Mouse (Mus musculus) gastrocnemius, postnatal 25 days (tissue): ENCODE results near the gene Pde6h. TPM values are rescaled to one million over a fixed set of nuclear protein-coding genes. Genes with fewer than 3 reads are reported as not detected.

ENCODE experiments used
- total RNA-seq, 2 experiments: library from RNA; stranded (reverse); gene quantifications; 1 replicate in 1 of 2; 2 replicates in 1 of 2; pipeline ENCODE4 v1.2.3; 2021

The Pde6h gene
- total RNA-seq, 2 experiments from 2014 or later = not detected

Other genes starting within 250 kb of the Pde6h start
- gene Gucy2c, start 142.1 kb upstream of the Pde6h start, total RNA-seq = not detected
- 1 to 10 TPM; 4.7 TPM for gene Hist4h4, start 119.4 kb upstream of the Pde6h start, total RNA-seq
- gene H2afj, start 115.6 kb upstream of the Pde6h start, total RNA-seq = 10 to 100 TPM; 16.4 to 17.9 TPM
- not detected for gene BC049715, start 96.2 kb upstream of the Pde6h start, total RNA-seq
- gene Wbp11, start 95.6 kb upstream of the Pde6h start, total RNA-seq = 10 to 100 TPM; 48.1 to 49.0 TPM
- gene Smco3, start 88.4 kb upstream of the Pde6h start, total RNA-seq = under 1 TPM; 0.24 to 0.26 TPM
- under 1 TPM; 0.18 to 0.54 TPM for gene Art4, start 66.1 kb upstream of the Pde6h start, total RNA-seq
- 100 to 1,000 TPM; 102 to 127 TPM for gene Mgp, start 48.0 kb upstream of the Pde6h start, total RNA-seq
- gene Erp27, start 1.7 kb upstream of the Pde6h start, total RNA-seq = not detected
- 10 to 100 TPM in 1 of 2 experiments, 1 to 10 TPM in 1; 6.3 to 12.1 TPM for gene Arhgdib, start 18.1 kb downstream of the Pde6h start, total RNA-seq
- gene Rerg, start 246.7 kb downstream of the Pde6h start, total RNA-seq = 1 to 10 TPM in 1 of 2 experiments, under 1 TPM in 1; 0.97 to 1.1 TPM